Mouse (Mus musculus) lung, postnatal 0 days (tissue): ENCODE results near the gene Enkur.

ENCODE experiments used
- CTCF ChIP-seq: IDR thresholded peaks from 2 replicates; pipeline ENCODE4 v1.5.1; 2016; ENCODE audit warnings: antibody characterized with exemption, mild to moderate bottlenecking
- EP300 ChIP-seq: IDR thresholded peaks from 2 replicates; pipeline ENCODE4 v1.6.1; 2016; ENCODE audit warnings: antibody characterized with exemption, mild to moderate bottlenecking, control low read depth

DNA sequence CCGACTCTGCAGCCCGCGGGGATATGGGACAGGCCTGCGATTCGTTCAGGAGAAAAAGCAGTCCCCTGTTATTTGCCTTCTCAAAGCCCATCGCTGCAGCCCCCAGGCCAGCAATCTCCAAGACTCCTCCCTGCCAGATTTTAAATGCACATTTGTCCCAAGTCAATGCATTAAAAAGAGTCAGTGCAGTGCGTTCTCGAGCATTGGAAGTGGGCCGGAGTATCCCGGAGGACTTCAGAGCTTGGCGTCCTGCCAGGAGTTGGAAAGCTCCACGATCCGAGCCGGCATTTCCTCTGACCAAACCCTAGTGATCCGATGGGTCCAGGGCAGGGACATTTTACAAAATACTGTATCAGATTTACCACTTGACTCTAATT, 63.0 kb downstream of the Enkur start:
- TF ChIP-seq EP300 (no peak), CTCF (no peak)
